Mouse (Mus musculus) thymus, postnatal 10 days (tissue): Measurements from ENCODE around the gene Gm28305.

Experiments
- DNase-seq, 2 experiments: peaks; one replicate each; pipeline ENCODE4 v3.0.0; 2021; ENCODE audit warnings: low spot score in 2 of 2

Gene Gm28305

DNA sequence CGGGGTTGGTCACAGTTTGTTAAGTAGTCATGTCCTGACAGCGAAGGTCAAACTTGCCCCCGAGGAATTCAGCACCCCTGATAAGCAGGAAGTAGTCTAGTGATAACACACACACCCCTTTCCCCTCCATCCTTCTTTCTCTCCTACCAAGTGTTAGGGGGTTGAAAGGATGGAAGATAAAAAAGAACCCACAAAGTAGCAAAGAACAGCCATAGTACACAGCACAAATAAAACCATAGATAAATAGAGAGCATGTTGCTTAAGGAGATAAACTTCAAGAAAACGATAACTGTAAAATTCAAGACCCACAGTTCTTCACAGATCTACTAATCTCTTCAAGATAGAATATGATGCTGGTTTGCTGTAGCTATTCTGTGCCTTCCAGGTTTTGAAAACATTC, 29.8 kb downstream of the Gm28305 start:
- DNase-seq: no peak

GRCm38 (mm10) chr9:104070863-104071604, 30.6 kb downstream of the Gm28305 start:
- no peak for DNase-seq

DNA sequence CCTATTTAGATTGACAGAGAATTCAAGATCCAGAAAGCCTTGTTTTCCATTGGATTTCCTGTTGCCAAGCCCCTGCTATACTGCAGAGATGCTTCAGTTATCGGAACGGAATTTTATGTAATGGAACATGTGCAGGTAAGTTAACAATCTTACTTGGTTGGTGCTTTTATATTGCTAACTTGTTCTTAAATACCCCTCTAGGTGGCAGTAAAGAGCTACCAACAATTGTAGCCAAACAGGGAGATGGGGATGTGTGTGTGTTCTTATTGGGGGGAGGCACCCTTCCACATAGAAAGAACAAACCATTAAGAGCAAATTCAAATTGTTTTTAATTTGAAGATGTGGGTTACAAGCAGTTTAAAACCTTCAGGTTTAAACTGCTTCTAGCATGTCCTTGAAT, 35.3 kb downstream of the Gm28305 start:
- peak in 1 of 2 experiments; percentile 25 for DNase-seq

DNA sequence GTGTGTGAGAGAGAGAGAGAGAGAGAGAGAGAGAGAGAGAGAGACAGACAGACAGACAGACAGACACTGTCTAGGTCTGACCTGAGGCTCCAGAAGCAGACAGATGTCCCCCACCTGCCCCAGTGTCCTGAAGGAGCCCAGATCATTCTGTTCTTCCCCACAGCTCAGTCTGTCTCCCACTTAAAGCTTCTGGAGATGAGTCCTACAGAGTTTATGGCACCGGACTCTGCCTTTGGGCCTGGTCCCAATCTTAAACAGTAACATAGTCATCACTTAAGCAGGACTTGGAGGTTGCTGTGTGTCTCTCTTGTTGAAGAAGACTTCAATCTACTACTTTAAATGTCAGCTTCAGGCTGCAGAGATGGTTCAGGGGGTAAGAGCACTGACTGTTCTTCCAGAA, 38.3 kb downstream of the Gm28305 start:
- DNase-seq: no peak

DNA sequence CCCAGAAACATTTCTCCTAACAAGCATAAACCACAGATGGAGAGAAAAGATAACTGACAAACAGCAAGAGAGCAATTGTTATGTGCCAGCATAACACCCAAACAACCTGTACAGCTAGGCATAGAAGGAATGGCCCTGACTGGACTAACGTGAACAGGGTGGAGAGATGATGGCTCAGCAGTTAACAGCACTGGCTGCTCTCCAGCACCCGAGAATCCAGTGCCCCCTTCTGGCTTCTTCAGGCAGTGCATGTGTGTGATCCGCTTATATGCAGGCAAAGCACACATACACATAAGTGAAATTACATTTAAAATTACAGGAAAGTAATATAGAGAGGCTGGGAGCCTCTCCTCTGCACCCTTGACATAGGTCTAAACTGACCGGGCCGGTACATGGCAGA, 38.9 kb downstream of the Gm28305 start:
- peak; percentile 23 to 59 for DNase-seq

DNA sequence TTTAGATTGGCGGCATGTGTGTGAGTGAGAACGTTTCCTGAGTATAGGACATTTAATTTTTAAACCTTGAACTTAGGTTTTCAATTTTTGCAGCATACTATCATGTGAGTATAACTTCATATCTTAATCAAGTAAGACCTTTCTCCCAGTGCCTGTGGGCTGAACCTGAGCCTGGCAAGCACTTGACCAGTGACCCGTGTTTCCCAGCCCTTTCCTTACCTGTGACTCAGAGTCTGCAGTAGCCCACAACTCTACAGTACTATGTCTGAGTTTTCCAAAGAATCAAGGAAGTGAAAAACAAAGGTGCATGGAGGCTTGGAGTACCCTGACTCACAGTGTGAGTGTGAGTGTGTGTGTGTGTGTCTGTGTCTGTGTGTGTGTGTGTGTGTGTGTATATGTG, 39.6 kb downstream of the Gm28305 start:
- DNase-seq: no peak

DNA sequence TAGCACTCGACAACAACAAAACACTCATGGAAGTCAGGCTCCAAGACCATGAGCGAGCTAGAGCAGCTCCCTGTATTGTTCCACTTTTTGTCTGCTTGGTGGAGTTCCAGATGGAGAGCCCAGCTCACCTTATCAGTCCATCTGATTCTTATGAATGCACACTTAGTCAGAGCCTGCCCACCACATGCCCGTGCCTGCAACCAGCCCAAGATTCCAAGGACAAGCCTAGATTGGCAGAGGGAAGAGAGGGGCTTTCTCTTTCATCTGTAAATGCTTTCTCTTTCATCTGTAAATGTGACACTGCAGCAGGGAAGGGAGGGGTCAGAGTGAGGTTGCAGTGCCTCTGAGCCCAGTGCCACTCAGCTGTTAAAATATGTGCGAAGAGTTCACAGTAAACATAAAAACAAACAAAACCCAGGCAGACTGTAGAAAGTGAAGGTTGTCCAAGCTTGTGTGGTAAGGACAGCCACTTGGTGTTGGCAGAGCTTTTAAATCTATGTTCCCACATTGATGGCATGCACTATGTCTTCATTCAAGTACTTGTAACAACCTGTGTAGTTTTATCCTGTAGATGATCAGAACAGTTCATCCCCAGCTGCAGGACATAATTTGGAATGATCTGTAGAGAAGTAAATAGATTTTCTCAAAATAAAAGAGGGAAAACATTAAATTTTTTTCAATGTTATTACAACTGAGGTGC, 45.4 kb downstream of the Gm28305 start:
- DNase-seq: no peak

- DNase-seq: no peak
Measured at GRCm38 (mm10) chr9:104088555-104088954, 48.1 kb downstream of the Gm28305 start.

- DNase-seq: no peak
Measured at GRCm38 (mm10) chr9:104092945-104093344, 52.5 kb downstream of the Gm28305 start.

GRCm38 (mm10) chr9:104098256-104098655, 57.8 kb downstream of the Gm28305 start:
- DNase-seq: no peak

DNA sequence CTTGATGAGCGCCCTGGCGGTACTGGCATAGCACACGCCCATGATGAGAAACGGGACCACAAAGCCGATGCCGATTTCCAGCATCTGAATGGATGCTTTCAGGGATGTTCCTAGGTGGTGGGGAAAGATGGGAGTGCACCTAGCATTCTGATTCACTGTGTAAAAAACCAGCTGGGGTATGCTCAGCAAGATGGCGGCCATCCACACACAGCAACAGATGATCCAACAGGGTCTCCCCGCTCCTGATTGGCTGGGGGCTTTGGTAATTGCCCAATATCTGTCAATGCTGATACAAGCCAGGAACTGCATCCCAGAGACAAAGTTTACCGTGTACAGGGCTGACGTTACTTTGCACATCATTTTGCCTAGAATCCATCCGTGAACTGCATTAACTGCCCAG, 58.6 kb downstream of the Gm28305 start:
- DNase-seq: no peak

- no peak for DNase-seq
Measured at GRCm38 (mm10) chr9:104100822-104101221, 60.4 kb downstream of the Gm28305 start.

- no peak for DNase-seq
Measured at GRCm38 (mm10) chr9:104101458-104101857, 61.0 kb downstream of the Gm28305 start.

GRCm38 (mm10) chr9:104102301-104102700, 61.8 kb downstream of the Gm28305 start:
- DNase-seq: no peak

GRCm38 (mm10) chr9:104102901-104103300, 62.4 kb downstream of the Gm28305 start:
- DNase-seq: no peak

- DNase-seq: no peak
Measured at GRCm38 (mm10) chr9:104104986-104105385, 64.5 kb downstream of the Gm28305 start.

GRCm38 (mm10) chr9:104106930-104107329, 66.5 kb downstream of the Gm28305 start:
- DNase-seq: no peak

- no peak for DNase-seq
Measured at GRCm38 (mm10) chr9:104107482-104107881, 67.0 kb downstream of the Gm28305 start.

- DNase-seq: no peak
Measured at GRCm38 (mm10) chr9:104108571-104109143, 68.2 kb downstream of the Gm28305 start.

DNA sequence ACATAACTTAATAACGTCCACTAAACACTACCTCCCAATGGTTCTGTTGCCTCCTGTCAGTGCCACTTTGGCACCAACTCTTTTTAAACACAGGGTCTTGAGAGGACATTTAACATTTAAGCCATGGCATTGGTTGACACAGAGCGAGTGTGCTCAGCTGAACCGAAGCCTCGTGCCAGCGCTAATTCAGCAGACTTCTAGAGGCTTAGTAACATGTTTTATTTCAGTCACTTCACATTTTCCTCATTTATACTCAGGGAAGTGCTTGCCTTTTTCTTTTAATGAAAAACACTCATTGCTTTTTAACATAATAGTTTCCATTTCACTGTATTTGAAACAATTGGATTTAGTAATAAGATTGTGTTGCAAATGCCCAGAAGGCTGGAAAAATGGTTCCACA, 68.7 kb downstream of the Gm28305 start:
- DNase-seq: no peak

DNA sequence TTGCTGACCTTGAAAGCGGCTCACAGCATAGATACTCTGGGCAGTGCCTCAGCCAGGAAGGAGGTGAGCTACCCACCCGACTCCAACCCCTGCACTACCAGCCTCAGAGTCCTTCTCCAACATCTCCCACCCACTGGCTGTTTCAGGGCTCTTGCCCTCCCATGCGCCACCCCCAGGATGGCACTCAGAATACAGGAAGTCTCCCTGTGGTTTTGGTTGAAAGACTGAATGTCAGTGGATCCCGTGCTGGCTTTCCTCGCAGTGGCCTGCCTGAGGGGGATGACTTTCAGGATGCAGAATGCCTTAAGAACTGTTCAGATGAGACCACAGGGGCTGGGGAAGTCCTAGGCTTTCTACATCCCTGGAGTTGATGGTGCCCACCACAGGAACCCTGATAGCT, 82.6 kb downstream of the Gm28305 start:
- DNase-seq: no peak

DNA sequence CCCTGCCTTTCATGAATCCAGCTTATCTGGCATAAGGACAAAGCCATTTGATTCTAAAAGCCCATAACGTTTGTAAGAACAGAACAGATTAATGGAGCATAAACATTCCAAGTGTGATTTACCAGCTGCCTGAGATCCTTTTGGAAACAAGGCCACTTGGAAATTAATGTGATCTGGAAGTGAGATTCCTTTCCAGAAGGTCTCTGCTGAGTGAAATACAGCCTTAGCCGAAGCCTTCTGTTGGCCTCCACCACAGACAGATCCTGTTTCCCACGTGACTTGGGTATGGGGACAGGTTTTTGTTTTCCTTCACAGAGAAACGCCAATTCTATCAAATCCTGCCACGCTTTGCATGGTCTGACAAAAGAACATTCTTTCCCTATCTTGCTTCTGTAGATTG, 83.2 kb downstream of the Gm28305 start:
- no peak for DNase-seq
